Mouse (Mus musculus) forebrain, embryonic 10.5 days (tissue): ENCODE measurements around the gene E430018J23Rik. TPM values are rescaled to one million over a fixed set of nuclear protein-coding genes. Genes with fewer than 3 reads are reported as not detected.
"Not testable (repeated sequence)": the region's sequence is repeated elsewhere in the genome, so short reads cannot be mapped to it uniquely, and the experiment has no call there.

Source experiments
- DNase-seq: peaks from one replicate; pipeline ENCODE4 v3.0.0-alpha.2; 2017; ENCODE audit warnings: low spot score; ENCODE audit errors: extremely low spot score
- H3K27ac ChIP-seq: fragments of 300-500 bp; sonication (generic); 2 replicates; pipeline ENCODE4 v1.5.1; 2016; ENCODE audit warnings: mild to moderate bottlenecking
- H3K27me3 ChIP-seq: fragments of 300-500 bp; sonication (generic); 2 replicates; pipeline ENCODE4 v1.6.1; 2016; ENCODE audit warnings: mild to moderate bottlenecking; ENCODE audit not compliant: poor library complexity, severe bottlenecking
- H3K36me3 ChIP-seq: fragments of 300-500 bp; sonication (generic); replicated peaks from 2 replicates; pipeline ENCODE4 v1.6.1; 2016; ENCODE audit warnings: mild to moderate bottlenecking, moderate library complexity
- H3K4me1 ChIP-seq: fragments of 300-500 bp; sonication (generic); 2 replicates; pipeline ENCODE4 v1.6.1; 2016
- H3K4me3 ChIP-seq: fragments of 300-500 bp; sonication (generic); 2 replicates; pipeline ENCODE4 v1.5.1; 2016; ENCODE audit warnings: mild to moderate bottlenecking, moderate library complexity
- H3K9me3 ChIP-seq: fragments of 300-500 bp; sonication (generic); 2 replicates; pipeline ENCODE4 v1.6.1; 2016; ENCODE audit warnings: mild to moderate bottlenecking, moderate library complexity
- WGBS: fragments of 180-500 bp; shearing (Covaris S2); methylation state at CpG from one replicate; pipeline ENCODE4 v1.1.7; 2016; 5-methylcytosine and 5-hydroxymethylcytosine counted together
- polyA plus RNA-seq: library from polyadenylated mRNA; unstranded; fragments of >200 nt; fragmentation: Nextera tagmentation; extraction: Ambion mirVana; gene quantifications from 2 replicates; pipeline ENCODE4 v1.2.1, GENCODE M21; 2016

E430018J23Rik gene
- polyA plus RNA-seq, 1 experiment from 2014 or later = 4.8 TPM

DNA sequence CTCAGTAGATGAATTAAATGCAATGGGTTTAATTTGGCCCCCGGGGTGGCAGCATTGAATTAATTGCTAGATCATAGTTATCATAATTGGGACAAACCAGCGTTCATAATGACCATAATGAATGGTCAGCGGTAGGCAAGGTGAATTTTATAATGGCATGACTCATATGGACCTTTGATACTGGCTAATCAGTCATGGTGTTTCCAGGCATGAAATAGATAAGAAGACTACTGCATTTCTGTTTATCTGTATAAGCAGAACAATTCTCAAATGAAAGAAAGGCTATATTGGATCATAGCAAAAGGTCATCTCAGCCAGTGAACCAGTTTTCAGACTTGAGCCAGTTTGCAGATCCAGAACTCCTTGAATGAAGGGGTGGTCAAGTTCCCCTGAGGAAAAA is 6.9 kb upstream of the E430018J23Rik start:
- no peaks in the 10 kb centered on the region for H3K4me1 ChIP-seq
- WGBS = 70% methylated on average over 3 of the region's 3 CpGs
- no peak overlapping the region for H3K4me3 ChIP-seq
- H3K27me3 ChIP-seq = no peaks in the 10 kb centered on the region
- H3K36me3 ChIP-seq = peaks cover 12% of the 10 kb centered on the region
- no peak overlapping the region for H3K27ac ChIP-seq
- peaks cover 7% of the 10 kb centered on the region; the same call in 1 of the 2 replicates for H3K9me3 ChIP-seq
- no peak for DNase-seq

DNA sequence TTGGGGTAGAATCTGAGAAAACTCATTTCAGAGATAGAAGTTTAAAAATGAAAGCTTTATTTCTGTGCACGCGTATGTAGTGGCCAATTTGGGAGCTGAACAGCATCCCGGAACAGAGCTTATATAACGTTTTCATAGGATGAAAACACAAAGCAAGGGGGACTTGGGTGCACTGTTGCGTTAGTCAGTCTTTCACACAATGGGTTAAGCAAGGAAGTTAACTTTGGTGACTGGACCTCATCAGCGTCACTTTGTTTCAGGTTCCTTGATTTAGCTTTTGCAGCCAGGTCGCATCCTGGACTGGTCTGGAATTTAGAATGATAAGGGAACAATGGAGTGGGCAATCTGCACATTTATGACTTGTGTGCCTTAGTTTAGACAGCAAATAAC is 510 bp upstream of the E430018J23Rik start:
- WGBS = 33% methylated on average over 7 of the region's 7 CpGs

DNA sequence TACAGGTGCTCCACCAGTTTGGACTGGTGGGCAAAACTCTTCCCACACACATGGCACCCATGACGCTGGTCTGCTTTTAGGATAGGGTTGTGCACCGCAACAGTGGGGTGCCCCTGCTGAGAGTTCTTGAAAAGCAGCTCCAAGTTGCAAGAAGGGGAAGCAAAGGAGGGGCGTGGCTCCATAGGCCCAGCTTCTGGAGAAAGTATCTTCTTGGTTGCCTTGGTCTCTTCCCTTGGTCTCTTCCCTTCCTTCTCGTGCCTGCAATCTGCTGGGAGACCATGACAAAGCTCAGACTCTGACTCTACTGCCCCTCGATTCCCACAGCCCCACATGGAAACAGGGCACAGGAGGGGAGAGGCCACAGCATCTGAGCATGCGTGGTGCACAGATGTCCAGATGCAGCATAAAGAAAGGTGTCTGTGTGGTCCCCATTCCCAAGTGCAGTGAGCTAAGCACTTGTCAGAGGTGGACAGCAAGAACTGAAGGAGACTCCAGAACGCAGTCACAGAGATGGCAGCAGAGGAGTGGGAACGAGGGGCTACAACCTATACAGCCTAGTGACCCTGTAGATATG is 1.1 kb downstream of the E430018J23Rik start:
- peak overlapping the region; percentile 91; the same call in 1 of the 2 replicates for H3K27ac ChIP-seq
- no peaks in the 10 kb centered on the region for H3K27me3 ChIP-seq
- H3K4me3 ChIP-seq = peak overlapping the region; percentile 82
- H3K9me3 ChIP-seq = no peaks in the 10 kb centered on the region
- DNase-seq = no peak
- WGBS = 89% methylated on average over 8 of the region's 8 CpGs
- H3K4me1 ChIP-seq = peaks cover 27% of the 10 kb centered on the region
- H3K36me3 ChIP-seq = peaks cover 19% of the 10 kb centered on the region

More for the DNA sequence above, 510 bp upstream of the E430018J23Rik start:
- no peak for DNase-seq
- Histone ChIP-seq H3K27ac (peak overlapping the region; percentile 91), H3K9me3 (no peaks in the 10 kb centered on the region), H3K27me3 (no peaks in the 10 kb centered on the region), H3K36me3 (peaks cover 19% of the 10 kb centered on the region), H3K4me3 (peak overlapping the region; percentile 82), H3K4me1 (peaks cover 27% of the 10 kb centered on the region)

DNA sequence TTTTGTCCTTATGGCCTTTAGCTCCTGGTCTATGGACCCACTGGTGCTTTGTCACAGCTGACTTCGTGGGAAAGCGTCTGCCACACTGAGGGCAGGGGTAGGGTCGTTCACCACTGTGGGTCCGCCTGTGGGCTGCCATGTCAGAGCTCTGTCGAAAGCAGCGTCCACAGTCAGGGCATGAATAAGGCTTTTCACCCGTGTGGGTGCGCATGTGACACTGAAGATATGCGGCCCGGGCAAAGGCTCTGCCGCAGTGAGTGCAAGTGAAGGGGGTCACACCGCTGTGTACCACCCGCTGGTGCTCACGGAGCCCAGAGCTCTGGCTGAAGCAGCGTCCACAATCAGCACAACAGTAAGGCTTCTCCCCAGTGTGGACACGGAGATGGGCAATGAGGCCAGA is 1.9 kb downstream of the E430018J23Rik start:
- Histone ChIP-seq H3K36me3 (peaks cover 19% of the 10 kb centered on the region), H3K9me3 (no peaks in the 10 kb centered on the region), H3K4me1 (peaks cover 34% of the 10 kb centered on the region), H3K27ac (no peak overlapping the region), H3K4me3 (no peak overlapping the region; the same call in 1 of the 2 replicates), H3K27me3 (no peaks in the 10 kb centered on the region)
- WGBS = 97% methylated on average over 16 of the region's 16 CpGs
- no peak for DNase-seq

DNA sequence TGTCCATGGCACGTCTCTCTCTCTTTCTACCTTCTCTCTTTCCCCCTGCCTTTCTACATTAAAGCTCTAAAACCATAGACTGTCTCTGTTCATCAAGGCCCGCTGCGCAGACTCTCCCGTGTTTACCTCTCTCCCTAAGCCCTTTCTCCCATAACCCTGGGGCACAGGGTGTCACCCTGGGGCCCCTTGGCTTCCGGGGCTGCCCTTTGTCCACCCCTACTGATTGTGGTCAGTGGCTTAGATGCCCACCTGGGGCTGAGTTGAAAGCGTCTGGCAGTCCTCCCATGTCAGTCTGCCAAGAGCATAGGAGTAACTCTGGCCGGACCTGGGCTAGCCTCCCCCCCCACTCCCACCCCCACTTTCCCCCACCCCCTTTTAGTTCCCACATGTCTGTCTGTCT is 3.1 kb downstream of the E430018J23Rik start:
- peaks cover 39% of the 10 kb centered on the region for H3K4me1 ChIP-seq
- H3K36me3 ChIP-seq = peaks cover 23% of the 10 kb centered on the region
- H3K4me3 ChIP-seq = no peak overlapping the region
- DNase-seq = no peak
- peaks cover 3% of the 10 kb centered on the region for H3K9me3 ChIP-seq
- 79% methylated on average over 7 of the region's 7 CpGs for WGBS
- no peaks in the 10 kb centered on the region for H3K27me3 ChIP-seq
- no peak overlapping the region for H3K27ac ChIP-seq

DNA sequence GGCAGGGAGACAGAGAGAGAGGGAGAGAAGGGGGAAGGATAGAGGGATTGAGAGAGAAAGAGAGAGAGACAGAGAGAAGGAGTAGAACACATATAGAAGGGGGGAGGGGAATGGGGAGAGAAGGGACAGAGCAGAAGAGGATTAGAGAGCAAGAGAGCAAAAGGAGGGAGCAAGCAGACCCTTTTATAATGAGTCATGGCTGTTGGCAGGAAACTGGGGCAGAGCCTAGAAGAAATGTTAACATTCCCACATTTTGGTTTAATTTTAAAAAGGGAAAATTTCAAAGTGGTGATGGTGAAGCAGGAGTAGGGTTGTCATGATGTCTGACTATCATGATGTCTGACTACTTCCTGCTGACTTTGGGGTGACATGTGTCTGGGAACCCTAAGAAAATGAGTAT is 5.2 kb downstream of the E430018J23Rik start:
- not testable (repeated sequence) for H3K27ac ChIP-seq, DNase-seq, H3K4me3 ChIP-seq, H3K27me3 ChIP-seq
- Histone ChIP-seq H3K36me3 (peaks cover 44% of the 10 kb centered on the region), H3K4me1 (peaks cover 31% of the 10 kb centered on the region), H3K9me3 (peaks cover 16% of the 10 kb centered on the region)

DNA sequence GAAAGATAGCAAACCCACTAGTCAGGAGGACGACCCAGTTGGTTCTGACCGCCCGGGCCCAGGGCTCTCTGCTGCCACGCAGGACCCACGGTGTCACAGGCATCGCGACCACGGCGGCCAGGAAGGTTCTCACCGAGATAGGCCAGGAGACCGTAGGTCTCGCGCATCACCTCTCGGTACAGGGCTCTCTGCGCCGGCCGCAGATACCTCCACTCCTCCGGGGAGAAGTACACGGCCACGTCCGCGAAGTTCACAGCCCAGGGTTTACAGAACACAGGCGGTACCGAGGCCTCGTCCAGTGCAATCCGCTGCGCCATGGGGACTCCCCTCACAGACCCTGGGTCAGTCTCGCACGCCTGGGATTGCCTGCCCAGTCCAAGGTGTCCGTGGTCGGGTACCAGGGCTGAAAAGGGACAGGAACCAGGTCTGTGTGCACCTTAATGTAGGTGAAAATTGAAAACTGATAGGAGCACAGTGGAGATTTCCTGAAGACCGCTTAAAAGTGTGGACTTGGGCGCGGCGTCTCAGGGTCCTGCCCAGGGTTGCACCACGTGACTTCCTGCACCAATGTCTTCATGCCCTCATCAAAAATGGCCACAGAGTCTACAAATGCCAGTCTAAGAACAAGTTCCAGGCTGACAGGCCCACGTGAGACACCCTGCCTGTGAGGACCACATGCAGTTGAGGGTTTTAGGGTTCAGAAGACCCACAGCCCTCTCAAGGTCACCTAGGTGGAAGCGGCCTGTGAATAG is 6.6 kb downstream of the E430018J23Rik start, which contains the start of gene 9130019O22Rik:
Gene 9130019O22Rik (minus strand): TSS at position 526 of the 752 bp plus-strand sequence.
- DNase-seq = peak; percentile 78
- 19% methylated on average over 38 of the region's 38 CpGs for WGBS
- Histone ChIP-seq H3K27ac (peak within 1 kb of the TSS; percentile 85), H3K27me3 (no peaks in the 10 kb centered on the region), H3K4me1 (peaks cover 18% of the 10 kb centered on the region), H3K36me3 (peaks cover 53% of the 10 kb centered on the region), H3K9me3 (peaks cover 24% of the 10 kb centered on the region), H3K4me3 (peak within 1 kb of the TSS; percentile 64)

DNA sequence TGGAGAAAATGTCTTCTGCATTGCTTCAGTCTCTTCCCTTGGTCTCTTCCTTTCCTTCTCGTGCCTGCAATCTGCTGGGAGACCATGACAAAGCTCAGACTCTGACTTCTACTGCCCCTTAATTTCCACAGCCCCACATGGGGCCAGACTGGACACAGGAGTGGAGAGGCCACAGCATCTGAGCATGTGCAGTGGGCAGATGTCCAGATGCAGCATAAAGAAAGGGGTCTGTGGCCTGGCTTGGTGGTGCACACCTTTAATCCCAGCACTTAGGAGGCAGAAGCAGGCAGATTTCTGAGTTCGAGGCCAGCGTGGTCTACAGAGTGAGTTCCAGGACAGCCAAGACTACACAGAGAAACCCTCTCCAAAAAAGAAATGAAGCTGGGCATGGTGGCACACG is 7.9 kb downstream of the E430018J23Rik start:
- peaks cover 42% of the 10 kb centered on the region for H3K36me3 ChIP-seq
- H3K9me3 ChIP-seq = peaks cover 24% of the 10 kb centered on the region
- not testable (repeated sequence) for DNase-seq, H3K4me3 ChIP-seq, H3K27ac ChIP-seq, H3K27me3 ChIP-seq
- H3K4me1 ChIP-seq = peaks cover 16% of the 10 kb centered on the region
- WGBS = 87% methylated on average over 4 of the region's 4 CpGs

DNA sequence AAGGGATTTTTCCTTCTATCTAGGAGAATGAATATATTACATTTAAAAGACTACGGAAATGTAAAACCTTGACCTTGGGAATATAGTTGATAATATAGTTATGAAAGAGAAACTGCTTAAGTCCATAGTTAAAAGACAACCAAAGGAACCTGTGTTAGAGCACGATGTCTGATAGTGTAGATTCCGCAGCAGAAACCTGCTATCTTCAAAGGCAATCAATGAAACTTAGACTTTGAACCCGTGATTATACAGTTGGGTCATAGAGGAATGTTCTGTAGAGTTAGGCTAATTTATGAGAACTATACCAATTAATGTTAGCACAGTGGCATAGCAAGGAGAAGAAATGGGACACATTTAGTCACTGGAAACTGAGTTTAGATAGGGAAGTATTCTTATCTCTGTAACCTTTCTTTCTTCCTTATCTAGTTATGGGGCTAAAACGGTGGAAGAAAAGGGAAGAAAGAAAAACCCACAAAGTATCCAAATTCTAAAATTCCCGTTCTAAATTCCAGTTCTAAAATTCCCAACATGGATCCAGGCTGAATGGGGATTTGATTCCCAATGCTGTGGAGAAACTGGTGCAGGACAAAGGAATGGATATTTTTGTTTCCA is 15.0 kb downstream of the E430018J23Rik start:
- H3K4me1 ChIP-seq = peaks cover 10% of the 10 kb centered on the region
- no peaks in the 10 kb centered on the region for H3K27me3 ChIP-seq
- peaks cover 27% of the 10 kb centered on the region for H3K36me3 ChIP-seq
- H3K4me3 ChIP-seq = no peak overlapping the region
- no peak overlapping the region for H3K27ac ChIP-seq
- H3K9me3 ChIP-seq = peaks cover 15% of the 10 kb centered on the region
- no peak for DNase-seq
- WGBS = 84% methylated on average over 6 of the region's 6 CpGs

DNA sequence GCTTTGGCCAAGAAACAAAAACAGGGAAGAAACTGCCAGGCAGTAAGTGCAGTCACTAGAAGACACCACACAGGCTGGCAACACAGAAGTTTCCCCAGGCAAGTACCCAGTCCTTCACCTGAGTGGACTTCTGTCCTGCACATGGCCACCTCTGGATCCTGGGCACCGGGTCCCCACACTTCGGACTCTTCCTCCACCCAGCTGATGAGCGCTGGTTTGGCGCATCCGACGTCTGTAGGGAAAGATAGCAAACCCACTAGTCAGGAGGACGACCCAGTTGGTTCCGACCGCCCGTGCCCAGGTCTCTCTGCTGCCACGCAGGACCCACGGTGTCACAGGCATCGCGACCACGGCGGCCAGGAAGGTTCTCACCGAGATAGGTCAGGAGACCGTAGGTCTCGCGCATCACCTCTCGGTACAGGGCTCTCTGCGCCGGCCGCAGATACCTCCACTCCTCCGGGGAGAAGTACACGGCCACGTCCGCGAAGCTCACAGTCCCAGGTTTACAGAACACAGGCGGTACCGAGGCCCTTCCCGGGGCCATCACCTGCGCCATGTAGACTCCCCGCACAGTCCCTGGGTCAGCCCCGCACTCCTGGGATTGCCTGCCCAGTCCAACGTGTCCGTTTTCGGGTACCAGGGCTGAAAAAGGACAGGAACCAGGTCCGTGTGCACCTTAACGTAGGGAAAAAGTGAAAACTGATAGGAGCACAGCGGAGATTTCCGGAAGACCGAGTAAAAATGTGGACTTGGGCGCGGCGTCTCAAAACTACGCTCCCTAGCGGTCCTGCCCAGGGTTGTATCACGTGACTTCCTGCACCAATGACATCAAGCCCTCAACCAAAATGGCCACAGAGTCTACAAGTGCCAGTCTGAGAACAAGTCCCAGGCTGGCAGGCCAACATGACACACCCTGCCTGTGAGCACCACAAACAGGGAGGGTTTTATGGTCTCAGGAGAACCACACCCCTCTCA is 17.9 kb downstream of the E430018J23Rik start, which contains the start of gene Zfp747:
Gene Zfp747 (minus strand): TSS at position 780 of the 975 bp plus-strand sequence.
- Histone ChIP-seq H3K27ac (peak within 1 kb of the TSS; percentile 86), H3K4me3 (peak within 1 kb of the TSS; percentile 75), H3K36me3 (peaks cover 31% of the 10 kb centered on the region)
- 4% methylated on average over 49 of the region's 49 CpGs for WGBS
- H3K27me3 ChIP-seq, H3K4me1 ChIP-seq, H3K9me3 ChIP-seq: not testable (repeated sequence)
- peak; percentile 86 for DNase-seq

DNA sequence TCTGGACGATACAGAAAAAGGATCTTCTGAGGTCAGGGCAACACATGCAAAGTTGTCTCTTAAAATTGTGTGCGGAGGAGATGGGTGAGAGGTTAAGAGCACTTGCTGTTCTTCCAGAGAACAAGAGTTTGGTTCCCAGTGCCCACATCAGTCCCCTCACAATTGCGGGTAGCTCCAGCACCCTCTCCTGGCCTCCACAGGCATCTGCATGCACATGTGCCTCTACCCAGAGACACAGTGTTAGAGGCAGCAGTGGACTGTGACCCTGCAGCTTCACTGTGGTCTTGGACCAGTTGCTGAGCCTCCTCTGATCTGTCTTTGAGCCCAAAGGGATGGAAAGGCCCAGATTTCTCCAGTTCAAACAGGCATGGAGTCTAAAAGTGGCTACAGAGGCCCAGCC is 21.6 kb downstream of the E430018J23Rik start:
- peaks cover 31% of the 10 kb centered on the region for H3K36me3 ChIP-seq
- WGBS = 83% methylated on average over 3 of the region's 3 CpGs
- not testable (repeated sequence) for H3K4me1 ChIP-seq

DNA sequence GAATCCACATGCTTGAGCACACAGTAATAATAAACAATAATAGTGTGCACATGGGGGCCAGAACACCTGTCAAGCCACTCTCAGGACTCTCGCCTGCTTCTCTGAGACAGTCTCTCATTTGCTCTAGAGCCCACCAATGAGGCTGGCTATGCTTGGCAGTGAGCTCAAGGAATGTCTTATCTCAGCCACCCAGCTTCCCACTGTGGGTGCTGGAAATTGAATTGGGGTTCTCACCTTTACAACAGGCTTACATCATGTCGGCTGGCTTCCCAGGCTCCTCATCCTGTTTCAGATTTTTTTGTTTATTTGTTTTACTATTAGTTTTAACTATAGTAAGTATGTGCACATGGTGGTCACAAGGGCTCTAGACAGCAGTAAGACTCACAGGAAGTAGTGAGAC is 22.2 kb downstream of the E430018J23Rik start:
- Histone ChIP-seq H3K36me3 (peaks cover 31% of the 10 kb centered on the region), H3K4me1 (peaks cover 10% of the 10 kb centered on the region), H3K9me3 (peaks cover 7% of the 10 kb centered on the region; the same call in 1 of the 2 replicates), H3K27me3 (no peaks in the 10 kb centered on the region), H3K4me3 (no peak overlapping the region), H3K27ac (no peak overlapping the region)
- no peak for DNase-seq
- 90% methylated on average over 2 of the region's 2 CpGs for WGBS

More for the DNA sequence above, 21.6 kb downstream of the E430018J23Rik start:
- not testable (repeated sequence) for H3K27ac ChIP-seq, H3K4me3 ChIP-seq, H3K9me3 ChIP-seq, H3K27me3 ChIP-seq, DNase-seq
